Mouse (Mus musculus): ENCODE data around the gene Crnkl1. TPM values are rescaled to one million over a fixed set of nuclear protein-coding genes. Genes with fewer than 3 reads are reported as not detected.
A peak's percentile ranks its signal among the peaks of the same experiment; 100 is the strongest.
"Not testable (repeated sequence)": the region's sequence is repeated elsewhere in the genome, so short reads cannot be mapped to it uniquely, and the experiment has no call there.

Gene Crnkl1
- polyA plus RNA-seq, 1 experiment from 2014 or later = 25.1 TPM

- Histone ChIP-seq H3K4me1 (no peaks in the 10 kb centered on the region), H3K27me3 (replicated peaks) (0 out of 2 replicates have a peak, but pooled peaks cover 4% of the 10 kb centered on the region), H3K9ac (no peak overlapping the region), H3K4me3 (no peak overlapping the region), H3K27ac (no peak overlapping the region), H3K4me2 (no peak overlapping the region), H3K36me3 (replicated peaks) (no peaks in the 10 kb centered on the region), H3K9me3 (no peaks in the 10 kb centered on the region)
- WGBS = 15% methylated on average over 4 of the region's 4 CpGs
- peak; percentile 62; the same call in 1 of the 2 replicates for ATAC-seq (replicated peaks)
Observed at GRCm38 (mm10) chr2:145957450-145957849, 22.6 kb upstream of the Crnkl1 start.

- H3K36me3 ChIP-seq (replicated peaks) = no peaks in the 10 kb centered on the region
- H3K4me3 ChIP-seq = no peak overlapping the region
- H3K9ac ChIP-seq = no peak overlapping the region
- WGBS = 42% methylated on average over 5 of the region's 5 CpGs
- H3K27me3 ChIP-seq (replicated peaks) = 0 out of 2 replicates have a peak, but pooled peaks cover 4% of the 10 kb centered on the region
- no peaks in the 10 kb centered on the region for H3K9me3 ChIP-seq
- no peak for ATAC-seq (replicated peaks)
- no peak overlapping the region for H3K27ac ChIP-seq
- no peaks in the 10 kb centered on the region for H3K4me1 ChIP-seq
- H3K4me2 ChIP-seq = no peak overlapping the region
Observed at GRCm38 (mm10) chr2:145956318-145956717, 21.5 kb upstream of the Crnkl1 start.

- no peak overlapping the region for H3K27ac ChIP-seq
- no peaks in the 10 kb centered on the region for H3K9me3 ChIP-seq
- 0 out of 2 replicates have a peak, but pooled peaks cover 4% of the 10 kb centered on the region for H3K27me3 ChIP-seq (replicated peaks)
- no peaks in the 10 kb centered on the region for H3K36me3 ChIP-seq (replicated peaks)
- 40% methylated on average over 10 of the region's 10 CpGs for WGBS
- H3K4me1 ChIP-seq = no peaks in the 10 kb centered on the region
- ATAC-seq (replicated peaks) = no peak
- no peak overlapping the region for H3K4me3 ChIP-seq
- H3K4me2 ChIP-seq = no peak overlapping the region
- no peak overlapping the region for H3K9ac ChIP-seq
Observed at GRCm38 (mm10) chr2:145955844-145956243, 21.0 kb upstream of the Crnkl1 start.

- WGBS = 87% methylated on average over 5 of the region's 5 CpGs
- H3K4me1 ChIP-seq = peaks cover 13% of the 10 kb centered on the region
- no peak overlapping the region for H3K27ac ChIP-seq
- no peak overlapping the region for H3K4me2 ChIP-seq
- no peaks in the 10 kb centered on the region for H3K9me3 ChIP-seq
- no peak overlapping the region for H3K9ac ChIP-seq
- no peaks in the 10 kb centered on the region for H3K36me3 ChIP-seq (replicated peaks)
- H3K4me3 ChIP-seq = no peak overlapping the region
- no peak for ATAC-seq (replicated peaks)
- 0 out of 2 replicates have a peak, but pooled peaks cover 4% of the 10 kb centered on the region for H3K27me3 ChIP-seq (replicated peaks)
Observed at GRCm38 (mm10) chr2:145952726-145953125, 17.9 kb upstream of the Crnkl1 start.

GRCm38 (mm10) chr2:145950239-145950638, 15.4 kb upstream of the Crnkl1 start:
- WGBS = 23% methylated on average over 10 of the region's 10 CpGs
- ATAC-seq (replicated peaks) = no peak
- no peaks in the 10 kb centered on the region for H3K9me3 ChIP-seq
- H3K36me3 ChIP-seq (replicated peaks) = no peaks in the 10 kb centered on the region
- no peak overlapping the region for H3K9ac ChIP-seq
- H3K27ac ChIP-seq = no peak overlapping the region
- no peak overlapping the region for H3K4me3 ChIP-seq
- no peaks in the 10 kb centered on the region for H3K27me3 ChIP-seq (replicated peaks)
- H3K4me2 ChIP-seq = no peak overlapping the region
- H3K4me1 ChIP-seq = peaks cover 13% of the 10 kb centered on the region

- WGBS = 19% methylated on average over 11 of the region's 11 CpGs
- H3K4me1 ChIP-seq = peaks cover 13% of the 10 kb centered on the region
- H3K9me3 ChIP-seq = no peaks in the 10 kb centered on the region
- ATAC-seq (replicated peaks) = peak; percentile 70
- no peak overlapping the region for H3K4me2 ChIP-seq
- H3K36me3 ChIP-seq (replicated peaks) = no peaks in the 10 kb centered on the region
- no peak overlapping the region for H3K27ac ChIP-seq
- no peaks in the 10 kb centered on the region for H3K27me3 ChIP-seq (replicated peaks)
- H3K9ac ChIP-seq = no peak overlapping the region
- no peak overlapping the region for H3K4me3 ChIP-seq
Observed at GRCm38 (mm10) chr2:145949475-145950068, 14.8 kb upstream of the Crnkl1 start.

GRCm38 (mm10) chr2:145948402-145948954, 13.7 kb upstream of the Crnkl1 start:
- H3K27ac ChIP-seq = no peak overlapping the region
- no peak overlapping the region for H3K4me2 ChIP-seq
- ATAC-seq (replicated peaks) = no peak
- no peak overlapping the region for H3K4me3 ChIP-seq
- 40% methylated on average over 7 of the region's 7 CpGs for WGBS
- no peaks in the 10 kb centered on the region for H3K27me3 ChIP-seq (replicated peaks)
- no peaks in the 10 kb centered on the region for H3K9me3 ChIP-seq
- H3K36me3 ChIP-seq (replicated peaks) = no peaks in the 10 kb centered on the region
- H3K9ac ChIP-seq = no peak overlapping the region
- peaks cover 13% of the 10 kb centered on the region for H3K4me1 ChIP-seq

GRCm38 (mm10) chr2:145944286-145944685, 9.5 kb upstream of the Crnkl1 start:
- Histone ChIP-seq H3K27ac (no peak overlapping the region), H3K9me3 (no peaks in the 10 kb centered on the region), H3K4me2 (no peak overlapping the region), H3K9ac (no peak overlapping the region), H3K4me1 (no peaks in the 10 kb centered on the region), H3K4me3 (no peak overlapping the region), H3K27me3 (replicated peaks) (no peaks in the 10 kb centered on the region), H3K36me3 (replicated peaks) (no peaks in the 10 kb centered on the region)
- no peak for ATAC-seq (replicated peaks)
- 53% methylated on average over 3 of the region's 3 CpGs for WGBS

- Histone ChIP-seq H3K4me1 (no peaks in the 10 kb centered on the region), H3K27me3 (replicated peaks) (no peaks in the 10 kb centered on the region), H3K9me3 (no peaks in the 10 kb centered on the region), H3K27ac (no peak overlapping the region), H3K36me3 (replicated peaks) (no peaks in the 10 kb centered on the region), H3K4me2 (no peak overlapping the region), H3K4me3 (no peak overlapping the region), H3K9ac (no peak overlapping the region)
- ATAC-seq (replicated peaks) = no peak
- WGBS = 61% methylated on average over 3 of the region's 3 CpGs
Observed at GRCm38 (mm10) chr2:145941403-145941802, 6.6 kb upstream of the Crnkl1 start.

GRCm38 (mm10) chr2:145936975-145937374, 2.2 kb upstream of the Crnkl1 start:
- 88% methylated on average over 8 of the region's 8 CpGs for WGBS
- no peak for ATAC-seq (replicated peaks)
- H3K9ac ChIP-seq = no peak overlapping the region
- H3K4me1 ChIP-seq = peaks cover 10% of the 10 kb centered on the region
- H3K36me3 ChIP-seq (replicated peaks) = peaks cover 3% of the 10 kb centered on the region; the same call in 1 of the 2 replicates
- H3K27me3 ChIP-seq (replicated peaks) = no peaks in the 10 kb centered on the region
- no peak overlapping the region for H3K4me3 ChIP-seq
- no peaks in the 10 kb centered on the region for H3K9me3 ChIP-seq
- no peak overlapping the region for H3K27ac ChIP-seq
- no peak overlapping the region for H3K4me2 ChIP-seq

- no peak for ATAC-seq (replicated peaks)
- H3K4me1 ChIP-seq = no peaks in the 10 kb centered on the region
- peaks cover 51% of the 10 kb centered on the region for H3K36me3 ChIP-seq (replicated peaks)
- no peaks in the 10 kb centered on the region for H3K9me3 ChIP-seq
- no peak overlapping the region for H3K4me3 ChIP-seq
- H3K27me3 ChIP-seq (replicated peaks) = no peaks in the 10 kb centered on the region
- no peak overlapping the region for H3K27ac ChIP-seq
- no peak overlapping the region for H3K4me2 ChIP-seq
- H3K9ac ChIP-seq = no peak overlapping the region
- WGBS = 90% methylated on average over 8 of the region's 8 CpGs
Observed at GRCm38 (mm10) chr2:145920941-145921650, 13.7 kb downstream of the Crnkl1 start.

- not testable (repeated sequence) for H3K27ac ChIP-seq; H3K36me3 ChIP-seq (replicated peaks); H3K27me3 ChIP-seq (replicated peaks); H3K9ac ChIP-seq; ATAC-seq (replicated peaks); H3K9me3 ChIP-seq; H3K4me2 ChIP-seq; H3K4me3 ChIP-seq
- H3K4me1 ChIP-seq = peaks cover 17% of the 10 kb centered on the region
- 41% methylated on average over 4 of the region's 4 CpGs for WGBS
Observed at GRCm38 (mm10) chr2:145905884-145906283, 28.9 kb downstream of the Crnkl1 start.

All from midbrain, embryonic 15.5 days (tissue).